Mouse (Mus musculus): ENCODE data around the gene Rprd1b.

GRCm38 (mm10) chr2:158136205-158136604, 107.9 kb downstream of the Rprd1b start:
- TF ChIP-seq CTCF (IDR thresholded peaks at IDR 0.05; ENCODE audit: low read depth) (no peak), EP300 (IDR thresholded peaks at IDR 0.05; ENCODE audit: low read depth) (no peak)

Data from liver, embryonic 14.5 days (tissue).